Mouse (Mus musculus): ENCODE data around the gene Pttg1.

GRCm38 (mm10) chr11:43433254-43434023 lies 7.4 kb upstream of the Pttg1 start, which contains the start of gene Slu7:
- TF ChIP-seq CTCF (IDR thresholded peaks at IDR 0.05; ENCODE audit: low read depth) = peak; percentile 39
- no peak for TF ChIP-seq EP300 (optimal IDR thresholded peaks at IDR 0.05)
